Mouse (Mus musculus) cerebellum, postnatal 10 days (tissue): ENCODE results near the gene Sh3gl1.
"Not testable (repeated sequence)": the region's sequence is repeated elsewhere in the genome, so short reads cannot be mapped to it uniquely, and the experiment has no call there.

Experiments
- DNase-seq, 2 experiments: peaks; one replicate each; pipeline ENCODE4 v3.0.0; 2021; ENCODE audit warnings: mixed read lengths in 2 of 2

The Sh3gl1 gene

GRCm38 (mm10) chr17:56036176-56036900 lies at the start of gene Sh3gl1:
Gene Sh3gl1, minus strand, starts transcription at chr17:56036635.
- DNase-seq, result peak; percentile 100

- peak; percentile 78 for DNase-seq
These were observed 44.5 kb upstream of the Sh3gl1 start for GRCm38 (mm10) chr17:56080781-56081585.

DNA sequence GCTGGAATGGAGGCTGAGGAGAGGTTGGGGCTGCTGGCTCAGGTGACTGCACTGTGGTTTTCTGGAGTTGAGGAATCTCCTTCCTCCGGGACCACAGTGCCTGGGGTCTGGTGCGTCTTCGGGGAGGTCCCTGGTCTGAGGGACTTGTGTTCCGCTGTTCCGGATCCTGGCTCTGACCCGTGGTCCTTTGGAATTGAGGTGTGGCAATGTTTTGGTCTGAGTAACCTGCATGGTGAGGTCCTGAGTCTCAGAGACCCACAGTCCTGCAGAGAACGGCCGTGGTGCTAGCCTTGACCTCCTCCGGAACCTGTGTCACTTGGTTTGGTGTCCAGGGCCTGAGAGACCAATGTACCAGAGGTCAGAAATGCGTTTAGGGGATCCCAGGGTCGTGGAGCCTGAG lies 43.5 kb upstream of the Sh3gl1 start:
- DNase-seq, result no peak

DNA sequence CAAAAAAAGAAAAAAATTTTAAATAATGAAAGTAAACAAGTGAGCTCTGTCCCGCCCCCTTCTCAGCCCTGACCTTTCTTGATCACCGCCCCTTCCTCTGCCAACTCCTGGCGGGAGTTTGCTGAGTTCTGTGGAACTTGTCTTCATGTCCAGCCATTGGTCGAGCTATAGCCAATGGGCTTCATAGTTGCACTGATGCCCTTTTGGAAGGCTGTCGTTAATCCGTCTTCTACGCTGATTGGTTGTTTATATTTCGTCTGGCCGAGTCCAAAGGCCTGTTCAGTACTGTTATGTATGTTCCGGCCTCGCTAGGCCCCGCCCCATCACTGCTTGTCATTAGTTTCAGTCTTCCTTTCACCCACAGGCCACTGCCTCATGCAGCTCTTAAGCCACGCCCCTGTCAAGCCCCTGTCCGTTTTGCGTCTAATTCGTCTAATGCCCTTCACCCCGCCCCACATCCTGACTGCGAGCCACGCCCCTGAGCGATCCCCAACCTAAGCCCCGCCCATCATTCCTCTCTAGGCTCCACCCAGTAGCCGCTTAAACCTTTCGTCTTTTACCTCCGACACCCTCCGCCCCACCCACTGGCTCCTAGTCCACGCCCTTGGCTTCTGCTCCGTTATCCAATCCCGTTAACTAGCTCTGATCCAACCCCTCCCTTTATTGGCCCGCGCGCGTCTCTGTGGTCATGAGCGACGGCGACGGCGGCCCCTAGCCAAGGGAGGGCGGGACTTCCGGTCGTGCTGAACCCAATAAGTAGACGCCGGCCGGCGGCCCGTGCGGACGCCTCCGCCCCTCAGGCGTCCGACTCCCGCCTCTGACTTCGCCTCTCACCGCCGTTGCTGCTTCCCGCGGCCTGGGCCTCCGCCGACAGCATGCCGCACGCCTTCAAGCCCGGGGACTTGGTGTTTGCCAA lies 42.7 kb upstream of the Sh3gl1 start, which contains the start of gene Hdgfl2:
Gene Hdgfl2, plus strand, starts transcription at position 755 of the 916 bp plus-strand sequence.
- DNase-seq, result peak; percentile 100

- peak; percentile 37 to 40 for DNase-seq
These were observed 41.9 kb upstream of the Sh3gl1 start for GRCm38 (mm10) chr17:56078361-56078760.

GRCm38 (mm10) chr17:56077523-56077922 lies 41.1 kb upstream of the Sh3gl1 start:
- DNase-seq, result no peak

DNA sequence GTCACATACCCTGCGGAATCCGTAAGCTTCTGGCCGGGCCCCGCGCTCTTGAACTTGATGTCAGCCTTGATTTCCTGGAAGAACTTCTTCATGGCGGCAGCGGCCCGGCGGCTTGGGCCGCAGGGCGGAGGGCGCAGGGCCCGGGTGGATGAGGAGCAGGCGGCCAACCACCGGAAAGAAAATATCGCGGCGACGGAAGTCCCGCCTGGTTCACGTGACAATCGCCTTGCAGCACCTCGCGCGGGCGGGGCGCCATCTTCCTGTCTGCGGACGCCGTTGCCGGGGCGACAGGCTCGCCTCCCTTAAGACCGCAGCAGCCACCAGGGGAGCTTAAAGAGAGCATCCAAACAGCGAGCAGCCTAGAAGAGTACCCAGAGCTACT lies 38.4 kb upstream of the Sh3gl1 start, which contains the start of gene Ubxn6:
Gene Ubxn6, minus strand, starts transcription at position 202 of the 382 bp plus-strand sequence.
- DNase-seq, result peak; percentile 99

- peak; percentile 84 to 87 for DNase-seq
These were observed 37.8 kb upstream of the Sh3gl1 start for GRCm38 (mm10) chr17:56074097-56074826.

GRCm38 (mm10) chr17:56072243-56072642 lies 35.8 kb upstream of the Sh3gl1 start:
- DNase-seq, result no peak

- DNase-seq, result no peak
These were observed 34.7 kb upstream of the Sh3gl1 start for GRCm38 (mm10) chr17:56071126-56071525.

DNA sequence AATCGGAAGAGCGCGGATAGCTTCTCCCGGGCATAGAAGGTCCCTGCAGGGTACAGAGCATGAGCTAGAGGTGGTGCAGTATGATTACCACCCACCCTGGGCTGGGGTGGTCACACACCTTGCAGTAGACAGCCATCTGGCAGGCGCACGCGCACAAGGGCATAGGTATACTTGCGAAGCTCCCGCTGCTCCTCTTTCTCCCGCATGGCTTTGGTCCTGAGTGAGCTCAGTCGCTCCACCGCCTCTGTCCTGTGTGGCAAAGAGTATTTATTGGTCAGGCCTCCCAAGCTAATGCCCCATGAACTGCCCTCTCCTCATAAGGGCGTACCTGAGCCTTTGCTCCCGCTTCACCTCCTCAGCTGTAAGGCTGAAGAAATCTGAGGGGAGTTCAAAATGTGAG lies 32.6 kb upstream of the Sh3gl1 start:
- DNase-seq, result no peak

- no peak for DNase-seq
These were observed 30.0 kb upstream of the Sh3gl1 start for GRCm38 (mm10) chr17:56066451-56066850.

DNA sequence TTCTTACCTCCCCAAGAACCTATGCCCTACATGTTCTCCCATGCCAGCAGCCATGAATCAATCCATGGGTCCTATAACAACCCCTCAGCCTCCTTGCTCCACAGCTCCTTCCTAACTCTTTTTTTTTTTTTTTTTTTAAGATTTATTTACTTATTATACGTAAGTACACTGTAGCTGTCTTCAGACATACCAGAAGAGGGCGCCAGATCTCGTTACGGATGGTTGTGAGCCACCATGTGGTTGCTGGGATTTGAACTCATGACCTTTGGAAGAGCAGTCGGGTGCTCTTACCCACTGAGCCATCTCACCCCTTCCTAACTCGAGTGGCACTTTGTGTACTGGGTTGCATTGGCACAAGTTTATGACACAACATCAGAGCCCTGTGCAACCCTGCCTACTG lies 29.3 kb upstream of the Sh3gl1 start:
- DNase-seq, result not testable (repeated sequence)

GRCm38 (mm10) chr17:56062081-56062480 lies 25.6 kb upstream of the Sh3gl1 start:
- no peak for DNase-seq

GRCm38 (mm10) chr17:56057381-56058120 lies 21.1 kb upstream of the Sh3gl1 start:
- no peak for DNase-seq

- no peak for DNase-seq
These were observed 19.7 kb upstream of the Sh3gl1 start for GRCm38 (mm10) chr17:56055945-56056678.

DNA sequence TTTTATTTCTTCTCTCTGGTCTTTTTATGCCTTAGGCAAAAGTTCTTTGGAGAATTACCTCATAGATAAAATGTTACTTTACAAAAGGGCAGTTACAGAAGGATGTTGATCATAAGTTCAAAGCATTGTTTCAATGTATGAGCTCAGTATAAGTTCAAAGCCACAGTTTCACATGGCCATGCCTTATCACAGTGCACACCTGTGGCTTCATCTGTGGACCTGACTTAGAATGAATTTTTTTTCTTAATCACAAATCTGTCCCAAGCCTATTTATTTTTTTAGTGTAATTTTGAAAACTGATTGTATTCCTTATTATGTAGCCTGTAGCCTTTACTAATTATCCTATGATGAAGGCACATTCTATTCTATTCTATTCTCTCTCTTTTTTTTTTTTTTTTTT lies 18.5 kb upstream of the Sh3gl1 start:
- DNase-seq, result no peak

GRCm38 (mm10) chr17:56051369-56051768 lies 14.9 kb upstream of the Sh3gl1 start:
- DNase-seq, result no peak

DNA sequence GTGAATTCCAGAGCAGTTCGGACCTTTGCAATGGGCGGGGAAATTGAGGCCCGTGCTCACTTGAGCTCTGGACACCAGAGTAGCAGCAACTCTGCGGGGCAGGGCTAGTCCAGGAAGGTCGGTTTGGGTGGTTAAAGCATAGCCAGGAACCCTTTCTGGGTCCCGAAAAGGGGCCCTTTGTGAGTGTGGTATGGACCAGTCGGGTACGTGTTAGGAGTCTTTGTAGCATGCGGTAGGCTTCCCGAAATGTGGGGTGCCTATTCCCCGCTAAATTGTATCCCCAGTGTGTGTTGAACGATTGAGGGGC lies 4.4 kb upstream of the Sh3gl1 start:
- no peak for DNase-seq

- peak; percentile 99 for DNase-seq
These were observed 3.8 kb upstream of the Sh3gl1 start, which contains the start of gene Chaf1a for GRCm38 (mm10) chr17:56040030-56040856. Gene Chaf1a, plus strand, starts transcription at chr17:56040439.
